Mouse (Mus musculus) heart, embryonic 10.5 days (tissue): ENCODE measurements around the gene S1pr2. TPM values are rescaled to one million over a fixed set of nuclear protein-coding genes. Genes with fewer than 3 reads are reported as not detected.
"Not testable (repeated sequence)": the region's sequence is repeated elsewhere in the genome, so short reads cannot be mapped to it uniquely, and the experiment has no call there.

ENCODE experiments used
- DNase-seq: peaks from one replicate; pipeline ENCODE4 v3.0.0-alpha.2; 2017; ENCODE audit warnings: low spot score
- H3K27ac ChIP-seq: fragments of 300-500 bp; sonication (generic); 2 replicates; pipeline ENCODE4 v1.5.1; 2016; ENCODE audit warnings: mild to moderate bottlenecking
- H3K27me3 ChIP-seq: fragments of 300-500 bp; sonication (generic); 2 replicates; pipeline ENCODE4 v1.6.1; 2016; ENCODE audit warnings: mild to moderate bottlenecking; ENCODE audit not compliant: poor library complexity, insufficient read depth, severe bottlenecking
- H3K36me3 ChIP-seq: fragments of 300-500 bp; sonication (generic); 2 replicates; pipeline ENCODE4 v1.6.1; 2016; ENCODE audit warnings: mild to moderate bottlenecking, moderate library complexity
- H3K4me1 ChIP-seq: fragments of 300-500 bp; sonication (generic); 2 replicates; pipeline ENCODE4 v1.6.1; 2016; ENCODE audit warnings: mild to moderate bottlenecking
- H3K4me3 ChIP-seq: fragments of 300-500 bp; sonication (generic); 2 replicates; pipeline ENCODE4 v1.5.1; 2016; ENCODE audit warnings: mild to moderate bottlenecking, moderate library complexity
- H3K9me3 ChIP-seq: fragments of 300-500 bp; sonication (generic); 2 replicates; pipeline ENCODE4 v1.6.1; 2016; ENCODE audit warnings: mild to moderate bottlenecking, moderate library complexity
- WGBS: fragments of 180-500 bp; shearing (Covaris S2); methylation state at CpG from one replicate; pipeline ENCODE4 v1.1.7; 2016; 5-methylcytosine and 5-hydroxymethylcytosine counted together
- polyA plus RNA-seq: library from polyadenylated mRNA; unstranded; fragments of >200 nt; fragmentation: Nextera tagmentation; extraction: Ambion mirVana; gene quantifications from 2 replicates; pipeline ENCODE4 v1.2.1, GENCODE M21; 2016

The S1pr2 gene
- polyA plus RNA-seq, 1 experiment from 2014 or later = 34.6 TPM

DNA sequence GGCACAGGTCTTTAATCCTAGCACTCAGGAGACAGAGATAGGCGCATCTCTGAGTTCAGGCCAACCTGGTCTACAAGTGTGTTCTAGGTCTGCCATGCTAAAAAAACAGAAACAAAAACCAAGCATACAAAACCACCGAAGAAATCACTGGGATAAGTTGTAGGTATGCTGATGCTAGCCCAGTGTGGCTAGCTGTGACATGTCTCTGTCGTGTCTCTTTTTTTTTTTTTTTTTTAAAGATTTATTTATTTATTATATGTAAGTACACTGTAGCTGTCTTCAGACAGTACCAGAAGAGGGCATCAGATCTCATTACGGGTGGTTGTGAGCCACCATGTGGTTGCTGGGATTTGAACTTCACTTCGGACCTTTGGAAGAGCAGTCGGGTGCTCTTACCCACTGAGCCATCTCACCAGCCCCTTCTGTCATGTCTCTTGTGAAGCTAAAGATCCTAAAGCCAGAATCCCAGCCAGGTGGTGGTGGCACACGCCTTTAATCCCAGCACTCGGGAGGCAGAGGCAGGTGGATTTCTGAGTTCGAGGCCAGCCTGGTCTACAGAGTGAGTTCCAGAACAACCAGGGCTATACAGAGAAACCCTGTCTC lies 34.5 kb upstream of the S1pr2 start:
- Histone ChIP-seq H3K36me3 (peaks cover 33% of the 10 kb centered on the region), H3K27me3 (peaks cover 30% of the 10 kb centered on the region), H3K4me1 (peaks cover 19% of the 10 kb centered on the region)
- not testable (repeated sequence) for H3K27ac ChIP-seq, H3K9me3 ChIP-seq, DNase-seq, H3K4me3 ChIP-seq
- WGBS = 64% methylated on average over 9 of the region's 9 CpGs

DNA sequence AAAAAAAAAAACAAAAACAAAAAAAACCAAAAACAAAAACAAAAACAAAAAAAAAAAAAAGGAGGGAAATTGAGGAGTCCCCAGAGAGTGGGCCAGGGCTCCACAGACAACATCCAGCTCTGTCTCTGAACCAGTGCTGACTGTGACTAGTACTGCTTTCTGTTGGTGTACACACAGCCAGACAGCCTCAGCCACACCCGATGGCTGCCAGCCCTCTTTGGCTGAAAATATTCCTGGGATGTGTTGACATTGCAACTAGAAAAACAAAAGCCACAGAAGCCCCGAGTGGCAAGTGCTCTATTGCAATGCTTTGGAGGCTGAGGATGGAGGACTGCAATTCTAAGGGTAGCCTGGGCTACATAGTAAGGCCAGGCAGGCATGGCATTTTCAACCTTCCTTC lies 33.8 kb upstream of the S1pr2 start:
- no peak for DNase-seq
- Histone ChIP-seq H3K9me3 (no peaks in the 10 kb centered on the region), H3K4me3 (no peak overlapping the region), H3K36me3 (peaks cover 40% of the 10 kb centered on the region), H3K4me1 (peaks cover 12% of the 10 kb centered on the region), H3K27ac (no peak overlapping the region), H3K27me3 (peaks cover 23% of the 10 kb centered on the region)
- 48% methylated on average over 2 of the region's 2 CpGs for WGBS

DNA sequence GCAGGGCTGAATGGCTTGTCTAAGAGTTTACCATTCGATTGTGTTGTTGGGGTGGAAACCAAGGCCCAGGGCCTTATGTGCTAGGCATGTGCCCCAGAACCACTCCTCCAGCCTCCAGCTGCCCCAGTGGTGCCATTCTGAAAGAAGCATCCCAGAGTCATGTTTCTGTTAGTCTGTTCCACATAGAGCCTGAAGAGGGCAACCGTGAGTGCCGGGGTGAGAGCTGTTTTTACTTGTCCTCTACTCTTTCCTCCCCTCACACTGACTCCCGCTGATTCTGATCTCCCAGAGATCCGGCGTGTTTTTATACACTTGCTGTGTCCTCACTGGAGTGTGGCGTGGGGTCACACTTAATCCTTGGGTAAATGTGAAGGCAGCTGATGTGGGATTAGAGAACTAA lies 31.4 kb upstream of the S1pr2 start:
- Histone ChIP-seq H3K27ac (no peak overlapping the region), H3K27me3 (peaks cover 6% of the 10 kb centered on the region; the same call in 1 of the 2 replicates), H3K9me3 (no peaks in the 10 kb centered on the region), H3K36me3 (peaks cover 49% of the 10 kb centered on the region), H3K4me1 (peaks cover 8% of the 10 kb centered on the region), H3K4me3 (no peak overlapping the region)
- 81% methylated on average over 7 of the region's 7 CpGs for WGBS
- DNase-seq = no peak

DNA sequence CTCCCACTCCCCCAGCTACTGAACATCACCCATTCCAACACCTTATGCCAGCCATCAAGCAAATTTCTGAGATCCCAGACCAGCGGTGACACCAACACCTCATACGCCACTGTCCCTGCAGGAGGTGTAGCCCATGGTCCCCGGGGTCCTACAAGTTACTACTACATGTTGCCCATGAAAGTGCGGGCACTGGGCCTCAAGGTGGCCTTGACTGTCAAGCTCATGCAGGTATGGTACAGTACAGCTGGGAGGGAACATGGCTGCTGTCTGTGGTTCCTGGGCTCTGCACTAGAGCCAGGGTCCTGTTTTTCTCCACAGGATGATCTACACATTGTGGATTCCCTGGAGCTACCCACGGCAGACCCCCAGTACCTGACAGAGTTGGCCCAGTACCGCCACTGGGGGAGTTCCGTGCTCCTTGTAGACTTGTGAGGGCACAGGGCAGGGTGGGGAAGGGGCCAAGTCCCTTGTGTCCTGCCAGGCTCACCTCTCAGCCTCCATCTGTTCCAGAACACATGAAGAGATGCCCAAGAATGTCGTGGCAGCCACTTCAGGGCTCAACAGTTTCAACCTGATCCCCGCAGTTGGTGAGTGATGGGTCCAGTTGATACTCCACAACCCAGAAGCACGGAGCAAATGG lies 30.9 kb upstream of the S1pr2 start:
- Histone ChIP-seq H3K27ac (no peak overlapping the region), H3K4me1 (peaks cover 8% of the 10 kb centered on the region), H3K36me3 (peaks cover 49% of the 10 kb centered on the region), H3K9me3 (no peaks in the 10 kb centered on the region), H3K27me3 (peaks cover 6% of the 10 kb centered on the region; the same call in 1 of the 2 replicates), H3K4me3 (no peak overlapping the region)
- DNase-seq = no peak
- 91% methylated on average over 10 of the region's 10 CpGs for WGBS

DNA sequence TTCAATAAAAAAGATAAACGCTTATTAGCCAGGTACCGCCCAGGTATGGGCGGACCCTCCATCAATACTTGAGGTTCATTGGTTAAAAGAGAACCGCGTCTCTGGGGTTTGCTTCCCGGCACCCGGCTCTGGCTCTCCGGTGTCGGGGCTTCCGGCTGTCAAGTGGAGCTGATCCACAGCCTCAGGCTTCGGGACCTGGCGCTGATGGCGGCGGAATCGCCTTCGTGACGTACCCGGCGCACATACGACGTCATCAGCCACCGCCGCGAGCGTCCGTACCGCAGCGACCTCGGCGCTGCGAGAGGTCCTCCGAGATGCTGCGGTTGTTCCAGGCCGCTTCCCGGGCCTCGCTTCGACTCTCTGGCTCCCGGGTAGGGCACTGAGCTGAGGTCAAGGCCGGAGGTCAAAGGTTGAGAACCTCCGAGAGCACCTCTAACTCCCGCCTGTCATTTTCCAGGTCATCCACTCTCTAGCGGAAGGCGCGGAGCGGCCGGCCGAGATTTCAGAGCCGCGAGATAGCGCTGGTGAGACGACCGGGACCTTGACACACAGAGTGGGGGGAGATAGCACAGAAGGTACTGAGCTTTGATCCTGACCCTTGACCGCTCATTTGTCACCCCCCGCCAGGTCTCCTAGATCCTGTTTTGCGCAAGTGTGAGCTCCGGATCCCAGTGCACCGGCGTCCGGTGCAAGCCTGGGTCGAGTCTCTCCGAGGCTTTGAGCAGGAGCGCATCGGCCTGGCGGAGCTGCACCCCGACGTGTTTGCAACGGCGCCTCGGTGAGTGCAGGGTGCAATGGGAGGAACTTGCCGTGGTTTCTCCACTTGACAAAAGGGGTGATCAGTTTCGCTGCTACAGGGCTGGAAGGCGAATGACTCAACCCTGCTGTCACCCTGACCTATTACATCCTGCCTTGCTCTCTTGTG lies 26.3 kb upstream of the S1pr2 start, which contains the start of gene Mrpl4:
Gene Mrpl4 (plus strand): TSS at position 112 of the 925 bp plus-strand sequence.
- peaks cover 5% of the 10 kb centered on the region for H3K4me1 ChIP-seq
- no peaks in the 10 kb centered on the region for H3K9me3 ChIP-seq
- no peaks in the 10 kb centered on the region for H3K27me3 ChIP-seq
- peak; percentile 95 for DNase-seq
- H3K36me3 ChIP-seq = peaks cover 33% of the 10 kb centered on the region
- peak within 1 kb of the TSS; percentile 93 for H3K27ac ChIP-seq
- H3K4me3 ChIP-seq = peak within 1 kb of the TSS; percentile 88
- under 1% methylated on average over 72 of the region's 72 CpGs for WGBS

DNA sequence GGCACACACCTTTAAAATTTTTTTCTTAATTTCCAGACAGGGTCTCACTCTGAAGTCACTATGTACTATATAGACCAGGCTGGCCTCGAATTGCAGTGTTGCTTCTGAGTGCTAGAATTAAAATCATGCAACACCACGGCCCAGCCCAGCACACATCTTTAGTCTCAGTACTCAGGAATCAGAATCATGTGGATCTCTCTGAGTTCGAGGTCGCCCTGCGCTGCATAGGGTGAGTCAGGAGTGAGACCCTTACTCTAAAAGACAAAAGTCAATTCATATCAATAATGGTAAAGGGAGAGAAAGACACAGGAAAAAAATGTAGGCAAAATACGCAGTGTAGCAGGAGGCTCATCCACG lies 25.7 kb upstream of the S1pr2 start:
- 17% methylated on average over 7 of the region's 7 CpGs for WGBS
- H3K36me3 ChIP-seq = peaks cover 26% of the 10 kb centered on the region

GRCm38 (mm10) chr9:21001651-21002200 lies 25.1 kb upstream of the S1pr2 start:
- WGBS = 65% methylated on average over 6 of the region's 6 CpGs
- peaks cover 5% of the 10 kb centered on the region for H3K4me1 ChIP-seq

More for the DNA sequence above, 25.7 kb upstream of the S1pr2 start:
- Histone ChIP-seq H3K4me3 (peak overlapping the region; percentile 88), H3K4me1 (peaks cover 5% of the 10 kb centered on the region), H3K27me3 (no peaks in the 10 kb centered on the region), H3K27ac (peak overlapping the region; percentile 93), H3K9me3 (no peaks in the 10 kb centered on the region)
- no peak for DNase-seq

DNA sequence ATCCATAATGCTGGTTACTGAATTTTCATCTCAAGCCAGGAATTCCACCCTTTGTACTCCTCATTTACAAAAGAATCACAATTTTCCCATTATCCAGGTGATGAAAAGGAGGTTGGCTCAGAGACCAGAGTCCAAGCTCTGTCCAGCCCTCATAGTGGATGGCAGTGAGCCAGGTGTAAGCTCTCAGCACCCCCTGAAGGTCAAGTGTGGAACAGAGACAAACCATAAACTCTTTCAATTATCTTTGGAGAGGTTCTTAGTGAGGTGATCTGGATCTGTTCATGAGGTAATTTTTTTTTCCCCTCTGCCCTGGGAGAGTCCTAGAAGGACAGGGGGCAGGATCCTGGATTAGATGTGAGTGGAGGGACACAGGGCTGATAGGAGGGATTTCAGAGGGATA lies 24.2 kb upstream of the S1pr2 start:
- Histone ChIP-seq H3K9me3 (no peaks in the 10 kb centered on the region), H3K27ac (no peak overlapping the region), H3K36me3 (peaks cover 13% of the 10 kb centered on the region), H3K4me1 (peaks cover 5% of the 10 kb centered on the region), H3K27me3 (no peaks in the 10 kb centered on the region), H3K4me3 (no peak overlapping the region)
- DNase-seq = no peak

More at GRCm38 (mm10) chr9:21001651-21002200, 25.1 kb upstream of the S1pr2 start:
- Histone ChIP-seq H3K36me3 (peaks cover 21% of the 10 kb centered on the region), H3K27me3 (no peaks in the 10 kb centered on the region), H3K27ac (no peak overlapping the region), H3K9me3 (no peaks in the 10 kb centered on the region), H3K4me3 (no peak overlapping the region)
- DNase-seq = no peak

GRCm38 (mm10) chr9:20998337-20998736 lies 21.8 kb upstream of the S1pr2 start:
- H3K27me3 ChIP-seq, H3K36me3 ChIP-seq, H3K27ac ChIP-seq, H3K9me3 ChIP-seq, H3K4me3 ChIP-seq, DNase-seq, H3K4me1 ChIP-seq: not testable (repeated sequence)
- WGBS = 70% methylated on average over 1 of the region's 1 CpGs

GRCm38 (mm10) chr9:20997065-20997464 lies 20.5 kb upstream of the S1pr2 start:
- WGBS = 87% methylated on average over 8 of the region's 8 CpGs
- no peak for DNase-seq

DNA sequence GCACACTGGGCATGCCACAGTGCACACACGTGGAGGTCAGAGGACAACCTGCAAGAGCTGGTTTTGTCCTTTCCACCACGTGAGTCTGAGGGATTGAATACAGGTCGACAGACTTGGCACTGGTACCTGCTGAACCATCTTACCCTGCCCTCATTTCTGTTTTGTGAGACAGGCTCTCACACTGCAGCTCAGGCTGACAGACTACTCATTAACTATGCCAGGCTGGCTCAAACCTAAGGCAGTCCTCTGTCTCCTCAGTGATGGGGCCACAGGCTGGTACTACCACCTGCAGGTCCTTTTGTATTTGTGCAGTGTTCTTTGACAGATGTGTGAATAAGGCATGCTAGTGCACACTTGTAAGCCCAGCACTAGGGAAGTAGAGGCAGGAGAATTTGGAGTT lies 18.5 kb upstream of the S1pr2 start:
- no peaks in the 10 kb centered on the region for H3K36me3 ChIP-seq
- DNase-seq = no peak
- no peak overlapping the region for H3K4me3 ChIP-seq
- H3K27ac ChIP-seq = no peak overlapping the region
- 74% methylated on average over 3 of the region's 3 CpGs for WGBS
- H3K9me3 ChIP-seq = no peaks in the 10 kb centered on the region
- no peaks in the 10 kb centered on the region for H3K27me3 ChIP-seq
- peaks cover 12% of the 10 kb centered on the region for H3K4me1 ChIP-seq

More at GRCm38 (mm10) chr9:20997065-20997464, 20.5 kb upstream of the S1pr2 start:
- Histone ChIP-seq H3K27me3 (no peaks in the 10 kb centered on the region), H3K27ac (no peak overlapping the region), H3K36me3 (no peaks in the 10 kb centered on the region), H3K4me1 (0 out of 2 replicates have a peak, but pooled peaks cover 6% of the 10 kb centered on the region), H3K4me3 (no peak overlapping the region), H3K9me3 (no peaks in the 10 kb centered on the region)

DNA sequence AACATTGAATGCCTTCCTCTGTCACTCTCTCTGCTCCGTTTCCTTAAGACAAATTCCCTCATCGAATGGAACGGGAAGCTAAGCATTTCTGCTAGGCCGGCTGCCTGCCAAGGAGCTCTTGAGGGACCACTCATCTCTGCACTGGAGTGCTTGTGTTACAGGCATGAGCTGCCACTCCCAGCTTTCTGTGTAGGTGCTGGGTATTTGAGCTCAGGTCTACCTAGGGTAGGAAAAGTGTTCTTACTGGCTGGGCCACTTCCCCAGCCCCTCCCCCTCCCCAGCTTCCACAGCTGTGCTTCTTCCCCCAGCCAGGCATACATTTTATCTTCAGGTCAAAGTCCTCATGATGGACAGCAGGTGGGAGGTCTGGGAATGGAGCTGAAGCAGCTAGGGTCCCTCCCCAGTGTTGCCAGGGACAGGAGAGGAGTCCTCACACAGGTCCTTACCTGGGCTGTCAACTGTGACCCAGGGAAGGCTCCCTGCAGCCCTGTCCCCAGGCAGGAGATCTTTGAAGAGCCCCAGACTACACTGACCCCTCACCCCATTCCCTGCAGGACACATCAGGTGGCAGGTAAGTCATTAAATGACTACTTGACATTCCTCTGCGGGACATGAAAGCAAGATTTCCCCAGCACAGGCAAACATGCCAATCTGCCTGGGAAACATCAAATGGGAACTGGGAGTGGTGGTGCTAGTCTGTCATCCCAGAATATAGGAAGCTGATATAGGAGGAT lies 16.8 kb upstream of the S1pr2 start:
- Histone ChIP-seq H3K36me3 (no peaks in the 10 kb centered on the region), H3K9me3 (no peaks in the 10 kb centered on the region), H3K4me3 (no peak overlapping the region), H3K27me3 (peaks cover 10% of the 10 kb centered on the region; the same call in 1 of the 2 replicates), H3K4me1 (peaks cover 12% of the 10 kb centered on the region), H3K27ac (no peak overlapping the region)
- WGBS = 43% methylated on average over 5 of the region's 5 CpGs
- no peak for DNase-seq
